Mouse (Mus musculus) liver, adult 2 months (tissue): ENCODE data around the gene Wapl.

Experiments
- CTCF ChIP-seq: fragments of 200-500 bp; IDR thresholded peaks from 2 replicates; pipeline ENCODE4 v1.5.1; 2011; ENCODE audit warnings: low read depth, low read length, control low read depth
- POLR2A ChIP-seq: fragments of 200-500 bp; IDR thresholded peaks from 2 replicates; pipeline ENCODE4 v1.6.1; 2011; ENCODE audit warnings: low read length, control low read depth; ENCODE audit not compliant: insufficient read depth; ENCODE audit errors: extremely low read depth

GRCm38 (mm10) chr14:34657131-34657530 lies 16.6 kb upstream of the Wapl start:
- TF ChIP-seq CTCF (no peak), POLR2A (no peak)
